Mouse (Mus musculus): ENCODE measurements around the gene Gimap3.

Gene Gimap3

DNA sequence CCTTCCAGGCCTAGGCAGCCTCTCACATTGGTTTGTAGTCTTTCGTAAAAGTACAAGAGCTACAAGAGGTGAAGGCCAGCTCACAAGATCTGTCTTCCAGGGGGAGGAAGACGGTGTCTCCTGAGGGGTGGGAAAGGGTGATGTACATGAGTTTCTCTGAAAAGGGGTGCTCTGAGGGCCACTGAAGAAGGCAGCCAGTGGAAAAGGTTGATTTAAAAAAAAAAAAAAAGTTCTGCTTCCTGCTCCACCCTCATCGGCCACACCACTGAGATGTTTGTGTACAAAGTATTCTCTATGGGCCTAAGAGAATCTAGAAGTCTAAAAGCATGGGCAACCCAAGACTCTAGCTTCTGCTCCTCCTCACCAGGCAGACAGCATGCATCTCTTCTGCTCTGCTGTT, at the start of gene Gimap3:
Gene Gimap3 (minus strand): TSS at position 156 of the 400 bp plus-strand sequence.
- no peak for DNase-seq

DNA sequence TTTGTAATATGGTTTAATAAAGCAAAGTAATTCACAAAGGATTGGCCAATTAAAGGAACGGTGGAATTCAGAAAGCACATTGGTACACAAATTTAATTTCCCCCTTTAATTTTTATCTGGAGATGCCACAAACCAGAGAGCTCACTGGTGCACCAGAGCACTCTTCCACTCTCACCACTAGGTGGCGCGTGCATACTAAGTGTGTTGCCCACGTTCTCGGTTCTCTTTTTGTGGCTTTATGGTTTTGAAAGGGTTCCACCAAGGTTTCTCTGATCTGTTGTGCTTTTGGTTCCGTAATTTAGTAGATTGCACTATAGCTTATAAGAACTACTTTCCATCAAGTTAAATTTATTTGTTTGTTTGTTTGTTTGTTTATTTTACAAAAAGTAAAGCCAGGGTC, 47.2 kb upstream of the Gimap3 start:
- peak; percentile 72 to 84 for DNase-seq

DNA sequence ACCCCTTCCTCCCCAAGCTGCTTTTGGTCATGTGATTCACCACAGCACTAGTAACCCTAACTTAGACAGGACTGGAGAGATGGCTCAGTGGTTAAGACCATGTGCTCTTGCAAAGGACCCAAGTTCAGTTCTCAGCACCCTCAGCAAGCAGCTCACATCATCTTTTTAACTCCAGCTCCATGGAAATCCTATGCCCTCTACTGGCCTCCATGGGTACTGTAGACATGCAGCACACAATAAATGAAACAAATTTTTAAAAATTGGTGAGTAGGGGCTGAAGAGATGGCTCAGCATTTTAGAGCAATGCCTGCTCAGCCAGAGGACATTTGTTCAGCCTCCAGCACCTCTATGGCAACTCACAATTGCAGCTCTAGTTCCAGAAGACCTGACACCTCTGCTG, 44.4 kb upstream of the Gimap3 start:
- no peak for DNase-seq

GRCm38 (mm10) chr6:48809494-48810219, 39.0 kb upstream of the Gimap3 start:
- no peak for DNase-seq

DNA sequence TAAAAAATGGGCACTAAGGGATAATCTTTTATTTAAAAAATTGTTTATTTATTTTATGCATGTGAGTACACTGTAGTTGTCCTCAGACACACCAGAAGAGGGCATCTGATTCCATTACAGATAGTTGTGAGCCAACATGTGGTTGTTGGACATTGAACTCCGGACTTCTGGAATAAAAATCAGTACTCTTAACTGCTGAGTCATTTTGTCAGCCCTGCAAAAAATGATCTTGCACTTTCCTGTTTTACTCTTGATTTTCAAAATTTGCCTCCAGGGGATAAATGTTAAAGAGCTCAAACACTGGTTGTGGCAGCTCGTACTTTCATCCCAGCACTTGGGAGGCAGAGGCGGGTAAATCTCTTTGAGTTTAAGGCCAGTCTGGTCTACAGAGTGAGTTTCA, 36.1 kb upstream of the Gimap3 start:
- no peak for DNase-seq

- DNase-seq = no peak
Observed at GRCm38 (mm10) chr6:48804346-48804745, 33.7 kb upstream of the Gimap3 start.

GRCm38 (mm10) chr6:48803406-48804051, 32.9 kb upstream of the Gimap3 start:
- DNase-seq = no peak

- no peak for DNase-seq
Observed at GRCm38 (mm10) chr6:48801897-48802296, 31.2 kb upstream of the Gimap3 start.

DNA sequence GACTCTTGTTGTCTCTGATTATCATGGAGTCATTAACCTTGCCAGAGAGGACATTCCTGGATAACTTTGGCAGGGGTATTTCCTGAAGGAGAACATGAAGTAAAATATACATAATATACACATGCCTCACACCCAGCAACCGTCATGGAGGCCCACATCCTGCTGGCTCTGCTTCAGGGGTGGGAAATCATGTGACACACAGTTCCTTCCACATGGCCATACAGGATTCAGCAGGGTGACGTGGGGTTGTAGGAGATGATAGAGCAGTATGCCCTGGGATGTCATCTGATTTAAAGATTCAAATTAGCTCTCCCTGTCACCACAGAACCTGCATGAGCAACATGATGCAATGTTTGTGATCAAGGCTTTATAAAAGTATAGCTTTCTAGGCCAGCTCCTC, 17.2 kb upstream of the Gimap3 start:
- DNase-seq = no peak

- DNase-seq = no peak
Observed at GRCm38 (mm10) chr6:48785601-48786000, 14.9 kb upstream of the Gimap3 start.

DNA sequence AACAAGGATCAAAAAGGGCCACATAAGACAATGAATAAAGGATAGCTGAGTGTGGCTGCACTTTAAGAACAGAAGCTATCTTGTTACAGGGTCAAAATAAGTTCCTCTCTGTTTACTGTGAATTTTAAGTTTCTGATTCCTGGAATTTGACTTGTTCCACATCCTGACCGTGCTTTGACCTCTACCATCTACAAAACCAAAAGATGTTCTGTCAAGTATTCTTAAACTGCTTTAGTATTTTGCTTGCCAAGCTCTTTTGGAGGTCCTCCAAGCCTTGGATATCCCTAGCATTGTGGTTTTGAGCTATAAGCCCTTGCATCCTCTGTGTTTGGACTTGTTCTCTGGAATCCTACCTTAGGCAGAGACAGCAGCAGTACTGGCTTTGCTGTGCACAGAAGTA, 14.5 kb upstream of the Gimap3 start:
- peak in 1 of 2 experiments; percentile 24 for DNase-seq

DNA sequence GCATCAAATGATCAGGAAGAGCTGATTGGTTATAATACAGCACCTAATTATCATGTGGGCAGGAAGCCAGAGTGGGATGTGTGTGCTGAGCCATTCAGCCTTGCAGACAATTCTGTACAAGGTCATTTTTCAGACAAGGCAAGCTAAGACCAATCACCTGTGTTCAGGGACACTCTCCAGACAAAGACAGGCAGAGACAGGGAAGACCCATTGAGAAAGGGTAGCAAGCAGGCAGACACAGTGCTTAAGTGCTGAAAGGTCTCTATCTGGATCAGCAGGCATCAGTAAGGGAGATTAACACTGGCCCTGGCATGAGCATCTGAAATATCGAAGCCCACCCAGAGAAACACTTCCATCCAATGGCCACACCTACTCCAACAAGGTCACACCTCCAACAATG, 13.8 kb upstream of the Gimap3 start:
- no peak for DNase-seq

DNA sequence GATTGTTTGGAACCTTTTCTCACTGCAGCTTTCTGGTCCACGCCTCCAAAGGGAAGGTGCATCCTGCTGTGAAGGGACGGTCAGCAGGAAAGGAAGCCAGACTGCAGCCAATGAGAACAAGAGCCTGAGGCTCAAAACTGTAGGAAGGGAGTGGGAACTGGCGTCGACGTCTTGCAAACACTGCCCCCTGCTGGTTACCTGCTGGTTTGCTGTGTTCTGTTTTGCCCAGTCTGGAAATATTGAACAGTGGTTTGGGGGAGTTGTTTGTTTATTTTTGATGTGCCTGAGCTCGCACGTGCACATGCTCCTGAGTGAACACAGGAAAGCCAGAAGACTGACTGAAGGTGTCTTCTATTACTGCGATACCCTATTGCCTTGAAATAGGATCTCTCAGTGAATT, 1.4 kb upstream of the Gimap3 start:
- peak; percentile 77 to 86 for DNase-seq

GRCm38 (mm10) chr6:48768933-48769332, 1.7 kb downstream of the Gimap3 start:
- no peak for DNase-seq

GRCm38 (mm10) chr6:48768178-48768869, 2.3 kb downstream of the Gimap3 start:
- peak in 1 of 2 experiments; percentile 42 for DNase-seq

- DNase-seq = no peak
Observed at GRCm38 (mm10) chr6:48764496-48764895, 6.2 kb downstream of the Gimap3 start.

GRCm38 (mm10) chr6:48763567-48764270, 6.9 kb downstream of the Gimap3 start:
- no peak for DNase-seq

DNA sequence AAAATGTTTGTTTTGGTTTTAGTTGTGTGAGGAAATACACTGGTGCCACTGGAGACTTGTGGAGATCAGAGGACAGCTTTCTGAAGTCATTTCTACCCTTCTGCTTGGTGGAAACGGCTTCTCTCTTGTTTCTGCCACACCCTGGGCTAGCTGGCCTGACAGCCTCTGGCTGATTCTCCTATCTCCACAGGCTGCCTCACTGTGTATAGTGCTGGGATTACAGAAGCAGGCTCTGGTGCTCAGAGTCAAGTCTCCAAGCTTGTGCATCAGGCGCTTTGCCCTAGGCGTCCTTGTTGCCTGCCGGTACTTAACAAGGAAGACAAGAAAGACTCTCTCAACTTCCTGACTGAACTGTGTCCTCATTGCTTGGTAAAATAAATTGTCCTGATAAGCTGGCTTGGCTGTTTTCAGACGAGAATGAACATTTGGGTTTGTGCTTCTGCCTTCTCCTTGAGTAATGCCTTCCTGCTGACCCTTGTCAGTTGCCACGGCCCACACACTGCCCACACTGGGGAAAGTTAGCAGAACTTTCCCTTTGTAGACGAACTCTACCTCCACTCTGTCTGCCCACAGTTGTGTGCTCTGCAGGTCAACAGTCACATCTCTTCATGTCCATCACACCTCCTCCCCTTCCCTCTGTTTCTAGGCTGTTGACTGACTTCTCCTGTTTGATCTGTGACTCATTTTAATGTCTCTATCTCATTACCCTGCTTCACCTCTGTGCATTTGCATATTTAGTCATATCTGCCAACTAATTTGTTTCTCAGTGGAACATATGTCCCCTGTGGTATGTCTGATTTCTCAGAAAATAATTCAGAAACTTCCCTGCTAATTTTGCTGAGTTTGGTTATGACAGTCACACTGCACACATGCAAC, 23.3 kb downstream of the Gimap3 start:
- DNase-seq = peak; percentile 33 to 48

DNA sequence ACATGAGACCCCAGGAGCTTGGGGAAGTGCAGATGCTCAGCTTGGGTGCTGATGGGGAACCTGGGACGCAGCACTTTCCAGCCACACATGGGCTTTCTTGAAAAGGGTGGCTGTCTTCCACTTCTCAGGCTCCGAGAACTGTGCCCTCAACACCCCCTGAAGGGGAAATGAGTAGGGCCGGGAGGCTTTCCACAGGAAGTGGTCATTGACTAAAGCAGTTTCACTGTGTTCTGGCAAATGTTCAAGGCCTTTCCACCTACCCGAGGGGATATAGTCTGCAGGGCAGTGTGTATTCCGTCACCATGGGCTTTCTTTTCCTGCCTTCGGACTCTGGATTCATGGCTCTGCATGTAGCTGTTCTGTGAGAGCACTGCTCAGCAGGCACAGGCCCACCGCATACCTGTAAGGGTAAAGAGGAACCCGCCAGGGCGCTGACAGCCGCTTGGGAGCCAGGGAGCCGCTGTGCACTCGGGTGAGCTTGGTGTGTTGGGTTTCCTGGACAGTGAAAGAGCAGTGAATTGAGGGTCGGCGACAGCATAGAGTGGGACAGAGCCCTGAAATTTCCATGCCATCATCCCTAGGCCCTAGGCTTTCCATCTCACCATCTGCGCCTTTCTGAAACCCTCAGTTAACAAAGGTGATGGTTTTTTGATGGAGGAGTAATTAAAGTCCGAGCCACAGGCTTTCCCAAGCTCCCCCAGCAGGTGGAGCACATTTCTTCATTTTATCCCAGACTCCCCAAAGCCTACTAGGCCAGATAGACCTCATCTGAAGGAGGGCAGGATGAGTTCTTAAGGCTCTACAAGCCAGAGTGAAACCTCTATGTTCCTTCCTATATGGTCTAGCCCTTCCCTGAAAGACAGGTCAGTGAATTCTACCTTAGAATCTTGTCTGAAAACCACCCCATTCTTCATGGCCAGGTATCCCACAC, 24.4 kb downstream of the Gimap3 start, which contains the start of gene Gimap5:
Gene Gimap5 (plus strand): TSS at position 239 of the 931 bp plus-strand sequence.
- DNase-seq = peak; percentile 68 to 69

- DNase-seq = no peak
Observed at GRCm38 (mm10) chr6:48745490-48745889, 25.2 kb downstream of the Gimap3 start.
